Mouse (Mus musculus): ENCODE data around the gene Cradd.

The Cradd gene

DNA sequence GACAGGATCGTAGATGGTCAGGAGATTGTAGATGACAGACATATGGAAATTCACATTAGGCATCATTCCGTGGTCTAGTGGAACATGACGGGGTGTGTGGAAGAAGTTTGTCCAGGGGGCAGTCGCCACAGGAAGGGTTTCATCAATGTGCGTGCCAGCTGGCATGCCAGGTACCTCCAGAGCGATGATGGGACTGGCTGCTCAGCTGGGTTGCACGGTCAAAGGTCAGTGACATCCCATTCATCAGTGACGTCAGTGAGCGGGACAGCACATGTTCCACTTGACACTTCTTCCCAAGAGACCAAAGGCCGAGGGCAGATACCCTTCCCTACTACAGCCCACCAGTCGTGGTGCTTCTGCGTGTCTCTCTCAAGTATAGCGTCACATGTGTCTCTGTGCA is 50.7 kb downstream of the Cradd start:
- no peak for DNase-seq (ENCODE audit: low spot score in 2 of 2)

DNA sequence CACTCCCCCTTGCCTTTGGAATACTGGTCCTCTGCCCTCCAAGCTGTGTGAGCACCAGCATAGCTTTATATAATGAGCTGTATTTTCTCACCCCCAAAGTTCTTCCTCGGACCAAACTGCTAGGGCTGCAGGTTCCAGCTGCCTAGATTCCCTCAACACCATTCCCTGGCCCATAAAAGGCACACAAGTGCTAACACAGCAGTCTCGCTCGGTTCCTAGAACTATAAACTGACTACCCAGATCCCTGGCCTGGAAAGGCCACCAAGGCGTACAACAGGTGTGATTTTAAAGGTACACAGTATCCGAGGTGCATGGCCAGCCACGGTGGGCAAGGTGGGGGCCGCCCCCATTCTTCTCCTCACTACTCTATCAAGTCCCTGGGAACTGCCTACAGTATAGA is 54.8 kb downstream of the Cradd start:
- DNase-seq (ENCODE audit: low spot score in 2 of 2): no peak

DNA sequence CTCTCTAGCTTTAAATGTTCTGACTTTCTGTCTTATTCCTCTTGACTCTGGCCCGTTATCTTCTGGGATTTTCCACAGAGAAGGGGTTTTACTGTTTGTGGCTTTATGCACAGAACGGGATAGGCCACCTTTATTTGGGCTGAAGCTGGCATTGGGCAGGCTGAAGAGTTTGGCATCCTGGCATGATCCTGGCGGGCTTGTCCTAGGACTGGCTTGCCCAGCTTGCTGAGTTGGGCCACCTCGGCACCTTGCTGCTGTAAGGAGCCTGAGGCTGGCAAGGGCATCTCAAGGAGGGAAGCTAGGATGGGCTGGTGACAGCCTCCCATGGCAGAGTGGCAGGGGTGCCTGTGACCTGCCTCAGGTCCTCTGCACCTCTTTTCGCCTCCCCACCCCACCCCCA is 55.6 kb downstream of the Cradd start:
- DNase-seq (ENCODE audit: low spot score in 2 of 2): no peak

DNA sequence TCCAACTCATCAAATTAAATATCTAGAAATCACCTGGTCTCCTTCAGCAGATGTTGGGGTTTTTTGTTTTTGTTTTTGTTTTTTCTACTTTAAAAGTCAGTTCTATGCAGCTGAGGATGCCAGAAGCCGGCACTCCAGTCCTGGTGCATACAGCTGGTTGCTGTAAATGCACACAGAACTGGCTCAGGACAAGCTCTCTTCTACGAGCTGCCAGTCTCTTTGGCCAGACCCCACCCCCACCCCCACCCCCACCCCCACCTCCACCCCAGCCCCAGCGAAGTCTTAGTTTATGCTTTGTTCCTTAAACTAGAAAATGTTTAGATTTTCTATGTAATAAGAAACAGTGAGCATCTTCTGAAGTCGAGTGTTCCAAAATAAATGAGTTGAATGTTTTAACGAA is 57.0 kb downstream of the Cradd start:
- DNase-seq (ENCODE audit: low spot score in 2 of 2): no peak

DNA sequence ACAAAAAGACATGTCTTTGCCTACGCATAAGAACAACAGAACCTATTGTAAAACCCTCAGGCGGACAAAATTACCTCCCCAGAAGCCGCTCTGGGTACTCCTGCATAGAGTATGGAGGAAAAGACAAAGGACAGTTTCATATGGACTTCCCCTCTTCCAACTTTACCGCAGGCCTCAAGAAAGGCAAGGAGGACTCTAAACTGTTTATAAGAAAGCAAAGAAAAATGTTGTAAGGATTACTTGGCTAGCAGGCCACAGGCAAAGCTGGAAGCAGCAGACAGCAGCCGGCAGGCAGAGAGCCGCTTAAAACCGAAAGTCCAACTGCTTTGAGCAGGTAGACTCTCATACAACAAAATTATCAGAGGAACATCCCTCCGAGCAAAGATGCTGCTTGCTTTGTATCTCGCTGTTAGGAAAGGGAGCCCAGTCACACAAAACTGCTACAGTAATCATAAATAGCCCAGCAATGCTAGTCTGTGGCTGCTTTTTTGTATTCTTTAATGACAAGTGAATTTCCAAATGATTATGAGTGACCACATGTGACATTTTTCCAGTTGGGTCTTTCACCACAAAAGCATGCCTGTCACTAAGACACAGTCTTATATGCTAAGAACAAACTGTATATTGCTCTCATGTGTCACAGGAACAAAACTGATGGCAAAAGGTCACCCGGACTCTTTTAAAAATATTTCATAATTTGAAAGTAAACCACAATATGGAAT is 57.7 kb downstream of the Cradd start:
- DNase-seq (ENCODE audit: low spot score in 2 of 2): no peak

DNA sequence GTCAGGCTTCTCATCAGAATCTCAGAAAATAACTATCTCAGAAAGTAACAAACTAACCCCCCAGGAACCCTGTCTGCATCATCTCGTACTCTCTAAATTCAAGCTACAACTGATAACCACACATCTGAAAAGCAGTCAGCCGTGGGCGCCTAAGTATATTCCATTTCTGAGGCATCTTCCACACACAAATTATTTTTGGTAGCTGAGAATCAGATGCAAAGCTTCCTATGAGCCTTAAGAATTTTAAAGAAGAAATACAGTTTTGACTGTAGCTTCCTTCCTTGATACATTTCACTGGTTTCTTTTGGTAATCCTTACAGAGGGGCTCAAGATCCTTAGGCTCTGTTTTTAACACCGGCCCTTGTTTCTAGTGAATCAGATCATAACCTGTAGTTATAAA is 58.4 kb downstream of the Cradd start:
- peak; percentile 29 to 45 for DNase-seq (ENCODE audit: low spot score in 2 of 2)

DNA sequence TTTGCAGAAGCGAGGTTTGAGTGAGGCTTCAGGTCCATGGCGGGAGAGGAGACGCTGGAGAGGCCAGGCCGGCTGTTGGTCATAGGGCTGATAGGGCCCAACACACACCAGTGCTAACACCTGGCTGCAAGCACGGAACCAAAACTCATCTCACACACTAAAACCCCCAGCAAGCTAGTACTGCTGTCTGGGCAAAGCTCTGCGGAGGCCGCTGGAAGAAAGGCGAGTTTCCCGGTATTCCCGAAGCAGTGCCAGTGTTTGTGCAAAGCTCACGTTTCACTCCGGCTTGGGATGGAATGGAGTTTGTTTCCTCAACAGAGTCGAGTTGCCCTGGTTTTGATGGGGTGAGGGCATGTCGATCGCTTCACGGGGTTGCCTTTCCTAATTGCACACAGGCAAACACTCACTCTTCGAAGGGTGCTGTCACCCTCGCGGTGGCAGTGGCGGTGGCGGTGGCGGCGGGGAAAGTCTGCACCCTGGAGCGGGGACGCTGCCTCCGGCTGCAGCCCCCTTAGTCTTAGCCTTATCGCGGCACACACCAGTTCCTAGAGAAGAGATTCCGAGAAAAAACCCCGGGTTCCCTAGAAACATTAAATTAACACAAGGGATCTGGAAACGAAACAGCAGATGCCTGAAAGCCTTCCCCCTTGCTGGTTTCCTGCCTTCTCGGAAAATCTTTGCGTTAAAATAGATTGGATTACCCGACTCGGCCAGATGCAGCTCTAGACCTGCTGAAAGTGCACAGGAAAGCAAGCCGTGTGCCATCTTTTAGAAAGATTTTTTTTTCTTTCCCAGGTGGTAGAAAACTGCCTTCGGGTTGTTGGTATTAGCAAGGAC is 59.2 kb downstream of the Cradd start:
- peak in 1 of 2 experiments; percentile 17 for DNase-seq (ENCODE audit: low spot score in 2 of 2)

DNA sequence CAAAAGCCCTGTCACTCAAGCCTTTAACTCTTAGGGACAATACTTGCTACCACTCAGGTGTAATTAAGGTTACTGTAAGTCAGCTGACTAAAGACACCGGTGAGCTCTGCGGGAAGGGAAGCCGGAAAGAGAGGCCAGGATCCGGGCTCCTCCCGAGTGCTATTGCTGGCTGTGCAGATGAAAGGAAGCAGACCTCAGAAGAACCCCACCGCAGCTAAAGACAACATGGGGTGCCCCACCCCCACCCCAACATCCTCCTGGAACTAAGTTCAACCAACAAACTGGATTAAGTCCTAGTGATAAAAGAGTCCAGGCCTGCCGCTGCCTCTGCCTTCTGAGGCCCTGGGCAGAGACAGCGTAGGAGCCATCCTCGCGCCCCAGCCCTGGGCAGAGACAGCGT is 61.5 kb downstream of the Cradd start:
- no peak for DNase-seq (ENCODE audit: low spot score in 2 of 2)

DNA sequence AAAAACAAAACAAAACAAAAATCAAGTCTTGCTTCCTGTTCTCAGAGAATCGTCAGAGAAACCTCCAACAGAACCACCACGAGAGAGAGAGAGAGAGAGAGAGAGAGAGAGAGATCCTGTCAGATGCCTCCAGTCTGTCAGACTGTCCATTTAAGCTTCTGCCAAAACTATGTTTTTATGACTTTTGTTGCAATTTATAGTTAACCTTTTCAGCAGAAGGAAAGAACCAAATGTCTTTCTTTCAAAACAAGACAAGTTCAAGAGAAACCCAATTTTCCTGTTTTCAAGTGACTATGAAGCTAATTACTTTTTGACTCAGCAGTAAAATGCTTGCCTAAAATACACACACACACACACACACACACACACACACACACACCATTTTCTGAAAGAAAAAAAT is 62.7 kb downstream of the Cradd start:
- DNase-seq (ENCODE audit: low spot score in 2 of 2): no peak

DNA sequence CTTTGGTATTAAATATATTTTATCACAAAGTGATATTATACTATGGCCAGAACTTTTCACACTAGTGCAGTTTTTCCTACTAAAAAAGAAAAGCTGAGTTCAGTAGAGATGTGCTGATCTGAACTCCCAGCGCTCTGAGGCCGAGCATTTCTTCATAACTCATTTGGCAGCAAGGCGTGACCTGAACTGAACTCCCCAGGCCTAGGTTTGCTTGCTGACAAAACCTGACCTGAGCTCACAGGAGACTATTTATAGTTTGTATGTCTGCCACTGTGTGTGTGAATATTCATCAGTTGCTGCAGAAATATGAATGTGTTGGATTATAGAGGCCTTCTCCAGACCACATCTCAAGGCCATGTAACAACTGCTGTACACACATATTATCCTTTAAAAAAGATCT is 63.5 kb downstream of the Cradd start:
- no peak for DNase-seq (ENCODE audit: low spot score in 2 of 2)

DNA sequence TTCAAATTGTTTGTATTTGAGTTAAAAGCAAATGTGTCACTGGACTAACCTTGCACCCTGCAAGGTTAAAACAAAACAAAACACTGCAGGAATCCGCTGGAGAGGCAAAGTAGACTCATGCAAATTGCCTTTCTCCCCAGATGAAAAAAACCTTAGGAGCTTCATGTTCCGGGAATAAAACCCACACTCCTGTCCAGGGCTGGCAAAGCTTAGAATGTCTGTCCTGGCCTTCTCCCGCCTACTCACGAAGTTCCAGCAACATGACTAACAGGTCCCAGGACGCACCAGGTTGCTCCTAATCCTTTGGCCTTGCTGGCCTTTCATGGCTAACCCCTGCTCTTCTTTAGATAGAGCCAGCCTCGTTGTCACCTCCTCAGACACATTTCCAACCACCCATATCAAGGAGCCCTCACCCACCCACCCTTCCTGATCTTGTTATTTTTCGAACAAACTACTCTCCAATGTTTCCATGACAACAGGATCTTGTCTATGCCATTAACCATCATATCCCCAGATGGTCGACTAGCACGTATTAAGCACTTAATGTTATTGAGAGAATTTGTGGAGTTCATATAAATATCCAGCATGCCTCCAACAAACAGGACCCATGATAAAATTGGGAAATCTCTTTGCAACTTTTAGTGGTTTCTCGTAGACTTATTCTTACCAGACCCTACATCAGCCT is 65.3 kb downstream of the Cradd start:
- no peak for DNase-seq (ENCODE audit: low spot score in 2 of 2)

DNA sequence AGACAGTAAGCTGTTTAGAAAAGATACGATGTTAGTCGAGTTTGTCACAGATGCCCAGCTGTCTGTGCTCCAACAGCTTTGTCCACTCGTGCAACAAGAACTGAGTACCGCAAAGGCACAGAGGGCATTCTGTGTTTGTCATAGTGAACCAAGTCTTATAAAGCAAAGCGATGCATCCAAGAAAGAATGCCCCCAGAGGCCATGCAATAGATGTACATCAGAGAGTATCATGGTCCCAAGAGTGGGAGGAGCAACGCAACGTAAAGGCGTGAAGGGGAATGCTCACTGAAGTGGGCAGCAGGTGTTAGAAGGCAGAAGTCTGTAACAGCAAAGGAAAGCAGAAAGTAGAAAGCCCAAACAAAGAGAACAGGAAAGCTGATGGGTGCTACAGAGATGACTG is 66.0 kb downstream of the Cradd start:
- no peak for DNase-seq (ENCODE audit: low spot score in 2 of 2)

DNA sequence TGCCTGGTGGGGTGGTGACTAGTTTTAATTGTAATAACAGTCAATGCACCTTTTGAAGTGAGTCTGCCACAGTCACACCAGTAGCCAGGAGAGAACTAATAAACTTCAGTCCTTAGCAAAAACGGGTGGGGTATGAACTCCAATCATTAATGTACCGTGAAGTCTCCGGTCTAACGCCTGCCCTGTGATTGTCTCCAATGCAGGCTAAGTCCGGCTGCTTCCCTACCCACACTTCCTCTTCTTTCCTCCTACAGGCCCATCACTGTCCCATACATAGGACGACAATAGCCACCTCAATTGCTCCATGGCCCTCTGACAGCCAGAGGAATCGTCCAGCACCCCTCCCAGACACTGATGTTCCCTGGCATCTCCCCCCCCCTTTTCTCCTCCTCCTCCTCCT is 67.8 kb downstream of the Cradd start:
- no peak for DNase-seq (ENCODE audit: low spot score in 2 of 2)

DNA sequence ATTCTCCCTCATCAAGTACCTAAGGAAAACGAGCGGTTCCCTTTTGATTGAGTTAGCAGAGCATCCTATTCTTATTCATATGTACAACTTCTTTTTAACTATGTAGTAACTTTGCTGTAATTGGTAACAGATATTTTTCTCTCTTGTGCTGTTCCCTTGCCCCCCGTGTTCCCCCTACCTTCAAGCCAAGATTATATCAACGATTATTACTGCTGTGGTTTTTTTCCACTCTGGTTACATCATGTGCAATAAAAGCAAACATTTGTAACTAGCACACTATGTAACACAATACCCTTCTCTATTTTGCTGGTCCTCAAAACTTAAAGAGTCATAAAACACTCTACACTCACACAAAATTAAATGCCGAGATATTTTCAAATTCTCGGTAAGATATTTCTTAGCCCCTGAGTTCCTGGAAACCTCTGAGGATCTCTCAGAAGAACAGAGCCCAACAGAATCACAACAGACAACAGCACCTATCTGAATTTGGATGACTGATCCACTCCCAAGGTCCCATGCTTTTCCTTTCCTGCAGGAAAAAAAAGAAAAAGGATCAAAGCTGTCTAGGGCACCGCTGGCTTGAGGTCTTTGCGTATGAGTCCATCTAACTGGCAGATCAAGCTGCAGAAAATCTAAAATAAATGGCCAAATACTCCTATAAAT is 68.8 kb downstream of the Cradd start:
- DNase-seq (ENCODE audit: low spot score in 2 of 2): no peak

DNA sequence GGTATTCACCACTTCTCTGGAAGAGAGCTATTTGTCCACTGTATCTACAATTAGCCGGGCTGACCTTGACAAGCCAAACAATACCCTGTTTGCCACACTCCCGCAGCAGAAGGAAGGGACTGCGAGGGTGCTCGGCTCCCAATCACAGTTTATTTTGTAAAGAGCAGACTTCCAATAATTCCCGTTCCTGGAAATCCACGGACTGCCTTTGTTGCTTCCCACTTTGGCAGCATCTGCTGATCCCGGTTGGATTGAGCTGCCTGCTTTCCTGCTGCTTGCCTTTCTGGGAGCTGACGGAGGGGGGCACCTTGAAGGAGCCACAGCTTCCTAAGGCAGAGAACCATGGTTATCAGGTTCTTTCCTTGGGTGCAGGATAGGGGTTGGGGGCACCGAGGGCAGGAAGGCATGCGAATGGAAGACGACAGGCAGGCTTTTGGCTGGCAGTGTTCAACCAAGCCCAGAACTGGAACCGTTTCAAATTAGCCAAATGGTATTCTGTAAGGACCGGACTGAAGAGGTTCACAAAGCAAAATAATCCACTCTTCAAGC is 69.4 kb downstream of the Cradd start:
- DNase-seq (ENCODE audit: low spot score in 2 of 2): no peak

DNA sequence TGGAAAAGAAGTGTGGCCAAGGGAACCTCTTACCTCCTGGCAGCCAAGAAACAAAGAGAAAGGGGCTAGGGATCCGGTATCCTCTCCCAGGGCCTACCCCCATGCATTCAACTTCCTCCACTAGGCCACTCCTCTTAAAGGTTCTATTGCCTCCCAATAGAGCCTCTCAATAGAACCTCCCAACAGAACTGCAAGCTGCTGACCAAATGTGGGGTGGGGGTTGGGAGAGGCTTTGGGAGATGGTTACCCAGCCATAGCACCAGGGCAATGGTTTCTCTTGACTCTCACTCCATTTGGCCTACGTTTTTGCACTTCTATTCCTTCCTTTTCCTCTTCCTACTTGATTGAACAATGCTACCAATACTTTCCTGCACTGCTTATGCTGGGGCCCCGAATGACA is 69.9 kb downstream of the Cradd start:
- DNase-seq (ENCODE audit: low spot score in 2 of 2): no peak

DNA sequence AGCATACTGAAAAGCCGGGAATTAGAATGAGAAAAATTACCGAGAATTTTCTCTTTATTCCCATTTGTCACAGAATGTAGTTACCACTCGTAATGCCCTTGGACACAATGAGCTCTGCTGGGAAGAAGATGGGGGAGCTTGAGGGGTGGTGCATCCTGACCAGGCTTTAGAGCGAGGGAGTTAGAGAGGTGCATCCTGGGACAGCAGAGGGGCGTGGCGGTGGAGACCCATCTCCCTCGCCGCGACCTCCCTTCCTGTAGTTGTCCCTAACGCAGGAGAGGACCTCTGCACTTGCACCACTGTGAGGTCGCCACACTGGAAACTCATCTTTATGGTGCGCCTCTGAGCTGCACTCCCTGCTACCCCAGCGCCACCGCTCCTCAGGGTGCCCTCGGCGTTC is 72.3 kb downstream of the Cradd start:
- no peak for DNase-seq (ENCODE audit: low spot score in 2 of 2)

DNA sequence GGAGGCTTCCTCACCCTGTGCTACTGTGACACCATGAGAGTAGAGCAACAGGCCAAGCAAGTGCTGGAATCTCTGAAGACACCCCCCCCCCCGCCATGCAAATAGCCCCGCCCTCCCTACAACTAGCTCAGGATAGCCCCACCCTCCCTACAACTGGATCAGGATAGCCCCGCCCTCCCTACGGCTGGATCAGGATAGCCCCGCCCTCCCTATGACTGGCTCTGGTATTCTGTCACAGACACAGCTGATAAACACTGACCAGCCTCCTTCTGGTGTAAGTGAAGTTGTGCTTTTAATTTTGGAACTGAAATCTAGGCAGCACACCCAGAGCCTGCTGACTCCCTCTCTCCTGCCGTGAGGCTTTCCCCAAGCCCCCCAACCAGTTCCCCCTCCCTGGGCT is 75.6 kb downstream of the Cradd start:
- no peak for DNase-seq (ENCODE audit: low spot score in 2 of 2)

DNA sequence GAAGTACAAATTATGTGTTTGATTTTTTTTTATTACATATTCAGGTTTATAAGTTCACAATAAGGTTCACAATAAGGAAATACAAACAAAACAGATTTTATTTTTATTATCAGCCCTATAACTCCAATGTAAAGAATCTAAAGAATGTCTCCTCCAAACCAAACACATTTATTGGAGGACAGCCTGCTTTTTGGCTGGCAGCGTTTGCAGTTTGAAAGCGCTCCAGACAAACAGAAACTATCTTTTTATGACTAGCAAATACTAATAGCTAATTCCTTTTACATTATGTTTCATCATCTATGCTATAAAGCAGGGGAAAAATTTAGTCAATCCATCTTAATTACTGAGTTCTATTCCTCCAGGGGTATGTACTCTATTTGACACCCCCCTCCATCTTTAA is 77.2 kb downstream of the Cradd start:
- no peak for DNase-seq (ENCODE audit: low spot score in 2 of 2)

DNA sequence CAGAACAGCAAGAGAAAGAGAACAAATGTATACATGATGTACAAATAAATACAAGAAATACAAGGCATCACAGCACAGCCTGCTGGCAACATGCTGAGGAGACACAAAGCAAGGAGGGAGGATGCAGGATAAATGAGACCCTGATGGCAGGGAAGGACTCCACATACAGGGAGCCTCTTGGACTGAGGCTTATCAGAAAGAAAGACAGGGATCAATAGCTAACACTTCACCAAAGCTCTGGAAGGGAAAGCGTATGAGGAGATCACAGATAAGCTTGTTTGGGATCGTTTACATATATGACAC is 78.3 kb downstream of the Cradd start:
- no peak for DNase-seq (ENCODE audit: low spot score in 2 of 2)

DNA sequence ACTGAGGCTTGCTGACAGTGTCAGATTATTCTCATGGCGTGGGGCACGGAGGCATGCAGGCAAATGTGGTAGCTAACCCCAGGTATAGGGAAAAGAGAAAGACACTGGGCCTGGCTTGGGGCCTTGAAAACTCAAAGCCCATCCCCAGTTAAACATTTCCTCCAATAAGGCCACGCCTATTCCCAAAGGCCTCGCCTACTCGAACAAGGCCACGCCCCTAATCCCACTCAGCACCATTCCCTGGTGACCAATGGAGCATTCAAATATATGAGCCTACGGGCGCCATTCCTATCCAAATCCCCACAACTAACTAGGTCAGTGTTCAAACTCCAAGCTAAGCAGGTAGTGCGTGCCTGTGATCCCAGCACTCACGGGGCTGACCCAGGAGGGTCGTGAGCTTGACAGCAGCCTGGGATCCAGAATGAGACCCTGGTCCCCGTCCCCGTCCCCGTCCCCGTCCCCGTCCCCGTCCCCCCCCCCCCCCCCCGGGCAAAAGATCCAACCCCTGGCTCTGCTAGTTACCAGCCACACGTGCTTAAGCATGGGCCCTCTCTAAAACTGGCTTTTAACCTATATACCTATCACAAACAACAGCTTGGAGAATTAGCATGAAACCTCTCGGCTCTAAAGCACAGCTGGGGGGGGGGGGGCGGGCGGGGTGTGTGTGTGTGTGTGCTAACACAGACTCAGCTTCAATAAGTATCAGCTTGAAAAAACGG is 78.8 kb downstream of the Cradd start:
- no peak for DNase-seq (ENCODE audit: low spot score in 2 of 2)
